Mouse (Mus musculus): ENCODE results near the gene Etl4.

DNA sequence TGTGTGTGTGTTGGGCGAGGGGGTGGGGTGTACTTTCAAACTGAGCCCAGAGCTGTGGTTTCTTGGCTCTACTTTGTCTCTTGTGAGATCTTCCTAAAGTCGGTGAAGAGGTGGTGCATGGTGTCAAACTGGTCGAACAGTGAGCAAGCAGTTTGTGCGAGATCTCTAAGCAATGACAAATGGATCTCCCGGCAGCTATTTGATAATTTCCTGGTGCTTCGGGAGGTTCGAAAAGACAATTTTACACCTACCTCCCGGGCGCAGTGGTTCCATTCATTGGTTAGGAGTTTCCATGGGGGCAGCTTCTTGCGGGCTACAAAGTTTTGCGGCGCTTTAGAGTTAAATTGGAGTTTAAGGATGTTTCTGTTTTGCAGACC lies 610.5 kb downstream of the Etl4 start:
- TF ChIP-seq CTCF (IDR thresholded peaks at IDR 0.05; ENCODE audit: control insufficient read depth, insufficient read depth, low read length) (no peak), POLR2A (IDR thresholded peaks at IDR 0.05; ENCODE audit: borderline replicate concordance, control insufficient read depth, low read depth, low read length) (no peak)

Data from bone marrow, adult 2 months (tissue).